Mouse (Mus musculus): ENCODE data around the gene Vmn1r208.
A peak's percentile ranks its signal among the peaks of the same experiment; 100 is the strongest.
"Not testable (repeated sequence)": the region's sequence is repeated elsewhere in the genome, so short reads cannot be mapped to it uniquely, and the experiment has no call there.

Vmn1r208 gene

DNA sequence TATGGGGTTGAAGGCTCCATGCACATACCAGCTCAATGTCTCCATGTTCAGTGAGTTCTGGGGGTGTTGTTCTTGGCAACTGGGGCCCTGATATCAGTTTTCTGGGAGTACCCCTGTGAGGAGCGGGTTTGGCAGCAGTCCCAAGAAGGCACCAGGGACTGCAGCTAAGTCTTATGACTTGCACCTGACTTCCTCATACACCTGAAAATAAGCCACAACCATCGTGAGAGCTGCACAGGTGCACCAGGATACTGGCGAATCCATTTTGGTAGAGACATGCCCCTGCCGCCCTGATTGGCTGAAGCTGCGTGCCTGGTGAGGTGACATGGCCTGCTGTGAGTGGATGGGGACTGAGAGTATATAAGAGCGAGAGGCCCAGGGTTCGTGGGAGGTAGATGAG, at the start of gene Vmn1r208:
Vmn1r208 (minus strand) TSS at position 101 of the 400 bp plus-strand sequence.
- DNase-seq (ENCODE audit: low read depth, low spot score) = not testable (repeated sequence)

GRCm38 (mm10) chr13:22821601-22822000, 44.4 kb upstream of the Vmn1r208 start:
- not testable (repeated sequence) for DNase-seq (ENCODE audit: low read depth, low spot score)

DNA sequence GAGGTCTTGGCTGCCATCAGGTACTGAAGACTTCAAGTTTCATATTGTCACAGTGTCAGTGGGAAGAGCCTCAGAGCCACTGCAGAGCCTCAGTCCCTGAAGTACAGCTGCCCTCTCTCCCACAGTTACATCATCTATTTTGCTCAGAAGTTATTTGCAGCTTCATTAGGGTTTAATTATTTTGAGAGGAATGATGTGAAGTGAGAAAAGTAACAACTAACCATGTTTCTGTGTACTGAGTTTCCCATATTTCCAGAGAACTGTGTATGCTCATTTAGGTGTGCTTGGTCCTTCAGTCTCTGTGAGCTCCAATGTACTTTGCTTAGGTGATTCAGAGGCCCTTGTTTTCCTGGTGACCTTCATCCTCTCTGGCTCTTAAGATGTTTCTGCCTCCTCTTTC, 32.4 kb upstream of the Vmn1r208 start, which contains the start of gene Vmn1r209:
Vmn1r209 (minus strand) TSS at position 101 of the 400 bp plus-strand sequence.
- DNase-seq (ENCODE audit: low read depth, low spot score) = not testable (repeated sequence)

DNA sequence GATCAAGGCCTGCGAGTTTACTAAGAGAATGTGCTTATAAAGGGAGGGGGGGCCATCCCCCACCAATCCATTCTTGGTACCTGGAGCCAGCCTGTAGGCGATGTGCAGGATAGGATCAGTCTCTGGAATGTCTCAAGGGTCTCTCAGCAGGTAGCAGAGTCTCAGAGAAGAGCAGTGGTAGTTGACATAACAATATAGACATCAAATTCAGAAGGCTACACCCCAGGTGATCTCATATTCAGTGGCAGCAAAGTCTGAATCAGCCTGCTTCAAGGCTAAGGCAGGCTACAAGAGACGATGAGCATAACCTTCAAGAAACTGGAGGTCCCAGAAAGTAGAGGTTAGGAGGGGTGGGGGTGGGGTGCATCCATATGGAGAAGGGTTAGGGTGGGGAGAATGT, 10.9 kb upstream of the Vmn1r208 start:
- DNase-seq (ENCODE audit: low read depth, low spot score) = not testable (repeated sequence)

DNA sequence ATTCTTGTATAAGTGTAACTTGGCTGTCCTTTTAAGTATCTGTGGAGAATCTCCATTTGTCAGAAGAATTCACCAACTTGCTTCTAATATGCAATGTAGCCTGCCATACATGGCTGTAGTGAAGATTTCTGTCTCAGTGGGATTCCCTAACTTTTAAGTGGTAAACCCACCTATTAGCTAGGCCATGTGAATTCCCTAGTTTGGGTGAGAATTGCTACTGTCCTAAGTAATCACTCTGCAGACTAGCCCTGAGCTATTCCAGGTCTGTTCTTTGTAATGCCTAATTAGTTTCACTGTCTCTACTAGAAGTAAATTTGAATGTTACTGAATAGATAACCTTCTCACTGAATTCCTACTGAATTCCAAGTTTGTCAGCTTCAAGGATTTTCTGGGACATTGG, 7.0 kb upstream of the Vmn1r208 start:
- not testable (repeated sequence) for DNase-seq (ENCODE audit: low read depth, low spot score)

DNA sequence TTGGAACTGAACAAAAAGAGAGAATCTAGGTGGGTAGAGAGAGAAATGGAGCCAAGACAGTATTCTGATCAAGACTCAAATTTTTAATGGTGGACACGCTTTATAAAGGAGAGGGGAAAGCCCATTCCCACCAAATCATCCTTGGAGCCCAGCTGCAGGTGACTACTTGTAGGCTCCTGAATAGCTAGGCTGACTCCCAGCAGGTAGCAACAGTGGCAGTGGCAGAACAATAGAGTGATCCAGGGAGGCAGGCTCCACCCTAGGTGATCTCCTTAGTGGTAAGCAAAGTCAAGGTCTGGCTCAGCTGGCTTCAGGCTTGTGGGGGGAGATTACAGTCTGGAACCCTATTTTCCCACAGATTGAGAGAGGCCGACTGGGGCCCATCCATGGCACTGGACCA, 5.6 kb downstream of the Vmn1r208 start:
- not testable (repeated sequence) for DNase-seq (ENCODE audit: low read depth, low spot score)

DNA sequence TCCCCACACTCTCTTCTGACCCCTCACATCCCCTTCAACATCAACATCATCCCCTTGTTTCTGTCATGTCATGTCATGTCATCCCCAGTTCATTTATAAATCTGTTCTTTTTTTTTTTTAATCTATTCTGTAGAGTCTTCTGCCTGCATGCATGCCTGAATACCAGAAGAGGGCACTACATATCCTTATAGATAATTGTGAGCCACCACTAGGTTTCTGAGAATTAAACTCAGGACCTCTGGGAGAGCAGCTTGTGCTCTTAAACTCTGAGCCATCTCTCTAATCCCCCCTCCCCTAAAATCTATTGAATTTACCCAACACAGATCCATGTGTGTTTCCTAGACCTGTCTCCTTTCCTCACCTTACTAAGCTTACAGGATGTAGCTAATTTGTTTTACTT, 29.7 kb downstream of the Vmn1r208 start:
- peak; percentile 31 for DNase-seq (ENCODE audit: low read depth, low spot score)

DNA sequence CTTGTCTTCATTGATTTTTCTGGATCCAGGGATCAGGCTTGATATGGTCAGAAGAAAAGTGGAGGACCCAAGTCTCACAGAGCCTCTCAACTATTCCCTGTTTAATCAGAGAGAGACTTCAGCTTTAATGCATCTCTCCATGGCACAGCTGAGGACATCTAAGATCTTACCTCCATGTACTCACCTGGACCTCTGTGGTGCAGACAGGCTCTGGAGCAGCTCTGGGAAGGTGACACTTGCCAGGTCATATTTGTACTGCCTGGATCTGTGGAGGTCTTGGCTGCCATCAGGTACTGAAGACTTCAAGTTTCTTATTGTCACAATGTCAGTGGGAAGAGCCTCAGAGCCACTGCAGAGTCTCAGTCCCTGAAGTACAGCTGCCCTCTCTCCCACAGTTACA, 47.7 kb downstream of the Vmn1r208 start, which contains the start of gene Vmn1r207-ps:
Vmn1r207-ps (minus strand) TSS at position 101 of the 400 bp plus-strand sequence.
- peak; percentile 1 for DNase-seq (ENCODE audit: low read depth, low spot score)

Measured in brain, adult 2 months (tissue).